In the genomic region with DNA sequence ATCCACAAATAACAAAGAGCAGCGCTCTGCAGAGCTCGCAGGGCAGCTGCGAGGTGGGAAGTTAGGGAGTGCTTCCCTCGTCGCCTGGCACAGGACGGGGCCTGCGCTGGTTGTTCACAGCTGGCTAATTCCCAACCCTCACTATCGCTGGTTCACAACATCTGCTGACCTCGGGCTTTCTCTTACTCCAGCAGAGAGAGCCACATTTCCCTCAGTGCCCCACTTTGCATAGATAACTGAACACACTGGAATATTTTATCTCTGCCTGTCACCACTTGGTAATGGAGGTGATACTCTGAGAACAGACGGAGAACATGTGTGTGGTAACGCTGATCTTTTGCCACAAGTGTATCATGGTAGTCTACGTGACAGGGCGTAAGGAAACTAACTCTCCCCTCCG, we compare ENCODE assay signal across 10 mouse cellular contexts. TPM values are rescaled to one million over a fixed set of nuclear protein-coding genes. Genes with fewer than 3 reads are reported as not detected.
A peak's percentile ranks its signal among the peaks of the same experiment; 100 is the strongest.
DNase-seq lines count a peak whose midpoint lies in the region; ATAC-seq and TF ChIP-seq lines count a peak whose summit lies in the region.
"Had no signal": no experiment of that assay in that cellular context is flagged by ENCODE, and none has a peak within 500 bp of the region (broad histone marks: within the 10 kb centered on the region; RNA-seq: fewer than 3 reads in every experiment).

No protein-coding gene starts in this region.

- no peak for TF ChIP-seq CTCF in stomach, postnatal 0 days (IDR thresholded peaks at IDR 0.05; ENCODE audit: low read depth)
- no peak for TF ChIP-seq CTCF in intestine, postnatal 0 days (IDR thresholded peaks at IDR 0.05; ENCODE audit: low read depth)

- H3K9ac ChIP-seq in forebrain, embryonic 13.5 days, result no peak overlapping the region
- no peak overlapping the region for H3K9ac ChIP-seq in forebrain, embryonic 16.5 days (replicated peaks; ENCODE audit: low read depth, low read length)
- H3K9ac ChIP-seq in stomach, embryonic 15.5 days, result no peak overlapping the region
- H3K9ac ChIP-seq in stomach, postnatal 0 days (ENCODE audit: low read length), result no peak overlapping the region
- H3K9ac ChIP-seq in intestine, postnatal 0 days (ENCODE audit: low read depth, low read length), result no peak overlapping the region
- H3K9ac ChIP-seq: forebrain, embryonic 15.5 days; limb, embryonic 12.5 days had no signal

- ATAC-seq in forebrain, embryonic 13.5 days, result no peak
- ATAC-seq in forebrain, embryonic 16.5 days, result no peak
- ATAC-seq in stomach, embryonic 15.5 days (ENCODE audit: insufficient read depth, low FRiP score, low read depth), result peak; percentile 55; the same call in 1 of the 2 replicates
- ATAC-seq in stomach, postnatal 0 days (ENCODE audit: low FRiP score, low TSS enrichment), result no peak
- ATAC-seq in intestine, postnatal 0 days, result no peak
- ATAC-seq: forebrain, embryonic 15.5 days had no signal

- no peak for TF ChIP-seq EP300 in stomach, postnatal 0 days (optimal IDR thresholded peaks at IDR 0.05)

- H3K27me3 ChIP-seq in forebrain, embryonic 13.5 days, result no peaks in the 10 kb centered on the region
- H3K27me3 ChIP-seq in forebrain, embryonic 16.5 days (replicated peaks; ENCODE audit: control insufficient read depth, insufficient read depth, low read length), result no peaks in the 10 kb centered on the region
- H3K27me3 ChIP-seq in stomach, embryonic 15.5 days (replicated peaks), result no peaks in the 10 kb centered on the region
- H3K27me3 ChIP-seq in stomach, postnatal 0 days (ENCODE audit: control insufficient read depth, insufficient read depth, low read length), result no peaks in the 10 kb centered on the region
- no peaks in the 10 kb centered on the region for H3K27me3 ChIP-seq in intestine, postnatal 0 days (replicated peaks; ENCODE audit: control insufficient read depth, insufficient read depth, low read length)
- H3K27me3 ChIP-seq: forebrain, embryonic 15.5 days; limb, embryonic 12.5 days had no signal

- no peak overlapping the region for H3K4me2 ChIP-seq in forebrain, embryonic 13.5 days
- no peak overlapping the region for H3K4me2 ChIP-seq in forebrain, embryonic 16.5 days (ENCODE audit: low read length)
- no peak overlapping the region for H3K4me2 ChIP-seq in stomach, embryonic 15.5 days
- H3K4me2 ChIP-seq in stomach, postnatal 0 days (replicated peaks; ENCODE audit: low read depth), result no peak overlapping the region
- H3K4me2 ChIP-seq in intestine, postnatal 0 days (replicated peaks; ENCODE audit: low read depth), result no peak overlapping the region
- H3K4me2 ChIP-seq: forebrain, embryonic 15.5 days; limb, embryonic 12.5 days had no signal

- H3K9me3 ChIP-seq in forebrain, embryonic 13.5 days (replicated peaks), result peaks cover 10% of the 10 kb centered on the region; the same call in 1 of the 2 replicates
- H3K9me3 ChIP-seq in forebrain, embryonic 16.5 days (ENCODE audit: control insufficient read depth, low read length), result 0 out of 2 replicates have a peak, but pooled peaks cover 3% of the 10 kb centered on the region
- H3K9me3 ChIP-seq in stomach, embryonic 15.5 days, result no peaks in the 10 kb centered on the region
- 0 out of 2 replicates have a peak, but pooled peaks cover 2% of the 10 kb centered on the region for H3K9me3 ChIP-seq in stomach, postnatal 0 days (ENCODE audit: control insufficient read depth, low read length)
- 0 out of 2 replicates have a peak, but pooled peaks cover 3% of the 10 kb centered on the region for H3K9me3 ChIP-seq in intestine, postnatal 0 days (ENCODE audit: control insufficient read depth)
- H3K9me3 ChIP-seq: forebrain, embryonic 15.5 days had no signal

- no peak overlapping the region for H3K4me3 ChIP-seq in forebrain, embryonic 13.5 days
- H3K4me3 ChIP-seq in forebrain, embryonic 16.5 days (replicated peaks; ENCODE audit: low read length), result no peak overlapping the region
- no peak overlapping the region for H3K4me3 ChIP-seq in stomach, embryonic 15.5 days (replicated peaks)
- H3K4me3 ChIP-seq in stomach, postnatal 0 days (ENCODE audit: low read depth, low read length), result no peak overlapping the region
- H3K4me3 ChIP-seq in intestine, postnatal 0 days (ENCODE audit: low read depth, low read length), result no peak overlapping the region
- H3K4me3 ChIP-seq: forebrain, embryonic 15.5 days; limb, embryonic 12.5 days had no signal

- no peaks in the 10 kb centered on the region for H3K4me1 ChIP-seq in forebrain, embryonic 13.5 days
- no peaks in the 10 kb centered on the region for H3K4me1 ChIP-seq in forebrain, embryonic 16.5 days (replicated peaks; ENCODE audit: control insufficient read depth, insufficient read depth, low read length)
- H3K4me1 ChIP-seq in stomach, embryonic 15.5 days, result peaks cover 3% of the 10 kb centered on the region; the same call in 1 of the 2 replicates
- no peaks in the 10 kb centered on the region for H3K4me1 ChIP-seq in stomach, postnatal 0 days (replicated peaks; ENCODE audit: control insufficient read depth, insufficient read depth)
- no peaks in the 10 kb centered on the region for H3K4me1 ChIP-seq in intestine, postnatal 0 days (replicated peaks; ENCODE audit: control insufficient read depth, insufficient read depth, low read length)
- H3K4me1 ChIP-seq: forebrain, embryonic 15.5 days; limb, embryonic 12.5 days had no signal

- WGBS in forebrain, embryonic 13.5 days, result 88% methylated on average over 14 of the region's 14 CpGs
- 83% methylated on average over 14 of the region's 14 CpGs for WGBS in forebrain, embryonic 16.5 days
- 73% methylated on average over 14 of the region's 14 CpGs for WGBS in stomach, embryonic 15.5 days
- WGBS in stomach, postnatal 0 days, result 75% methylated on average over 14 of the region's 14 CpGs
- 66% methylated on average over 14 of the region's 14 CpGs for WGBS in intestine, postnatal 0 days

- H3K27ac ChIP-seq in forebrain, embryonic 13.5 days, result 0 out of 2 replicates have a peak overlapping the region, but pooled peaks have one; percentile 8
- H3K27ac ChIP-seq in forebrain, embryonic 16.5 days (ENCODE audit: low read length), result no peak overlapping the region
- H3K27ac ChIP-seq in stomach, embryonic 15.5 days, result peak overlapping the region; percentile 51
- no peak overlapping the region for H3K27ac ChIP-seq in stomach, postnatal 0 days (replicated peaks)
- 0 out of 2 replicates have a peak overlapping the region, but pooled peaks have one; percentile 30 for H3K27ac ChIP-seq in intestine, postnatal 0 days (ENCODE audit: low read depth, low read length)
- H3K27ac ChIP-seq: forebrain, embryonic 15.5 days; limb, embryonic 12.5 days had no signal

- no peak for DNase-seq in stomach, postnatal 0 days (ENCODE audit: low spot score)
- DNase-seq in cerebellum, adult 9-11 months, result no peak
- DNase-seq in urinary bladder, postnatal 25 days (ENCODE audit: low spot score), result no peak
- no peak for DNase-seq in adrenal gland, adult (ENCODE audit: inconsistent age in 2 of 2, low spot score in 1 of 2)

- H3K36me3 ChIP-seq in forebrain, embryonic 13.5 days (ENCODE audit: poor library complexity, severe bottlenecking), result peaks cover 98% of the 10 kb centered on the region
- peaks cover 46% of the 10 kb centered on the region for H3K36me3 ChIP-seq in forebrain, embryonic 16.5 days (ENCODE audit: control insufficient read depth, insufficient read depth)
- H3K36me3 ChIP-seq in stomach, embryonic 15.5 days, result peaks cover 80% of the 10 kb centered on the region
- H3K36me3 ChIP-seq in stomach, postnatal 0 days (ENCODE audit: control insufficient read depth, insufficient read depth, low read length), result peaks cover 68% of the 10 kb centered on the region
- peaks cover 80% of the 10 kb centered on the region for H3K36me3 ChIP-seq in intestine, postnatal 0 days (ENCODE audit: control insufficient read depth, insufficient read depth)

RNA-seq across cellular contexts. Expression of a gene that starts 26.5 kb away (rescaled TPM):
- polyA plus RNA-seq in forebrain, embryonic 13.5 days (2015; fragmentation: Nextera tagmentation; extraction: Ambion mirVana), result 0.74 and 0.77 TPM in 2 replicates
- 0.66 and 0.70 TPM in 2 replicates for polyA plus RNA-seq in forebrain, embryonic 16.5 days (2015; fragmentation: Nextera tagmentation; extraction: Ambion mirVana)
- 0.19 TPM in 2 replicates for polyA plus RNA-seq in stomach, embryonic 15.5 days (2015; fragmentation: Nextera tagmentation; extraction: Ambion mirVana)
- polyA plus RNA-seq in stomach, postnatal 0 days (2015; fragmentation: Nextera tagmentation; extraction: Ambion mirVana), result 0.06 and 0.23 TPM in 2 replicates
- polyA plus RNA-seq in intestine, postnatal 0 days (2015; fragmentation: Nextera tagmentation; extraction: Ambion mirVana), result not detected in 2 replicates

RNA-seq across cellular contexts. Expression of a gene that starts 38.0 kb away (rescaled TPM):
- 0.15 and 0.22 TPM in 2 replicates for polyA plus RNA-seq in forebrain, embryonic 13.5 days (2015; fragmentation: Nextera tagmentation; extraction: Ambion mirVana)
- polyA plus RNA-seq in forebrain, embryonic 16.5 days (2015; fragmentation: Nextera tagmentation; extraction: Ambion mirVana), result 0.10 and 0.25 TPM in 2 replicates
- polyA plus RNA-seq in stomach, embryonic 15.5 days (2015; fragmentation: Nextera tagmentation; extraction: Ambion mirVana), result 0.06 and 0.13 TPM in 2 replicates
- polyA plus RNA-seq in stomach, postnatal 0 days (2015; fragmentation: Nextera tagmentation; extraction: Ambion mirVana), result not detected in 2 replicates
- 0.10 TPM in 1 of 2 replicates, not detected in the other for polyA plus RNA-seq in intestine, postnatal 0 days (2015; fragmentation: Nextera tagmentation; extraction: Ambion mirVana)
- polyA plus RNA-seq: limb, embryonic 12.5 days had no signal

RNA-seq across cellular contexts. Expression of a gene that starts 39.1 kb away (rescaled TPM):
- polyA plus RNA-seq in forebrain, embryonic 13.5 days (2015; fragmentation: Nextera tagmentation; extraction: Ambion mirVana), result 200 and 218 TPM in 2 replicates
- 229 and 232 TPM in 2 replicates for polyA plus RNA-seq in forebrain, embryonic 16.5 days (2015; fragmentation: Nextera tagmentation; extraction: Ambion mirVana)
- 152 and 167 TPM in 2 replicates for polyA plus RNA-seq in stomach, embryonic 15.5 days (2015; fragmentation: Nextera tagmentation; extraction: Ambion mirVana)
- polyA plus RNA-seq in stomach, postnatal 0 days (2015; fragmentation: Nextera tagmentation; extraction: Ambion mirVana), result 119 and 127 TPM in 2 replicates
- 68.7 and 69.5 TPM in 2 replicates for polyA plus RNA-seq in intestine, postnatal 0 days (2015; fragmentation: Nextera tagmentation; extraction: Ambion mirVana)

RNA-seq across cellular contexts. Expression of a gene that starts 58.4 kb away (rescaled TPM):
- polyA plus RNA-seq in forebrain, embryonic 13.5 days (2015; fragmentation: Nextera tagmentation; extraction: Ambion mirVana), result 15.2 and 15.9 TPM in 2 replicates
- polyA plus RNA-seq in forebrain, embryonic 16.5 days (2015; fragmentation: Nextera tagmentation; extraction: Ambion mirVana), result 16.2 and 16.3 TPM in 2 replicates
- polyA plus RNA-seq in stomach, embryonic 15.5 days (2015; fragmentation: Nextera tagmentation; extraction: Ambion mirVana), result 15.5 and 15.8 TPM in 2 replicates
- polyA plus RNA-seq in stomach, postnatal 0 days (2015; fragmentation: Nextera tagmentation; extraction: Ambion mirVana), result 8.2 and 8.5 TPM in 2 replicates
- 3.5 and 4.2 TPM in 2 replicates for polyA plus RNA-seq in intestine, postnatal 0 days (2015; fragmentation: Nextera tagmentation; extraction: Ambion mirVana)

RNA-seq across cellular contexts. Expression of a gene that starts 58.4 kb away (rescaled TPM):
- polyA plus RNA-seq in forebrain, embryonic 13.5 days (2015; fragmentation: Nextera tagmentation; extraction: Ambion mirVana), result 71.5 and 76.5 TPM in 2 replicates
- polyA plus RNA-seq in forebrain, embryonic 16.5 days (2015; fragmentation: Nextera tagmentation; extraction: Ambion mirVana), result 29.8 and 34.6 TPM in 2 replicates
- 51.0 and 57.6 TPM in 2 replicates for polyA plus RNA-seq in stomach, embryonic 15.5 days (2015; fragmentation: Nextera tagmentation; extraction: Ambion mirVana)
- polyA plus RNA-seq in stomach, postnatal 0 days (2015; fragmentation: Nextera tagmentation; extraction: Ambion mirVana), result 24.0 and 27.0 TPM in 2 replicates
- 14.8 and 16.5 TPM in 2 replicates for polyA plus RNA-seq in intestine, postnatal 0 days (2015; fragmentation: Nextera tagmentation; extraction: Ambion mirVana)

Comparison
In these comparisons a context has a peak if more than half of its experiments do, and no peak if none do; other contexts are left out.
1. H3K27ac ChIP-seq: peak in forebrain, embryonic 13.5 days (single experiment), stomach, embryonic 15.5 days (single experiment) and intestine, postnatal 0 days (single experiment); none in forebrain, embryonic 16.5 days (single experiment) and stomach, postnatal 0 days (single experiment).